Mouse (Mus musculus): ENCODE data around the gene Slc34a2. TPM values are rescaled to one million over a fixed set of nuclear protein-coding genes. Genes with fewer than 3 reads are reported as not detected.

Gene Slc34a2
- polyA plus RNA-seq, 1 experiment from 2014 or later = 1.9 TPM

GRCm38 (mm10) chr5:53023432-53023831 is 14.4 kb upstream of the Slc34a2 start:
- in situ Hi-C loops (cut with MboI; ENCODE audit: low pct_unique_long_range_greater_than_20kb) = no loop called here
- no peak for DNase-seq (ENCODE audit: low read depth, low spot score)
- H3K27me3 ChIP-seq = no peaks in the 10 kb centered on the region
- ATAC-seq = peak; percentile 39
- no peak for TF ChIP-seq CTCF (IDR thresholded peaks at IDR 0.05)
- POLR2A ChIA-PET = interaction anchor here (0.6 kb wide), 1 partner anchor 17 kb away, joined by 4 read pairs; no protein-coding TSS in a partner anchor
- CTCF ChIA-PET = interaction anchor here (1.2 to 11.5 kb wide), 2 partner anchors 9 to 17 kb away, joined by 3 to 83 read pairs; partner anchors contain the start of gene Slc34a2

GRCm38 (mm10) chr5:53023901-53024300 is 14.0 kb upstream of the Slc34a2 start:
- ATAC-seq = no peak
- CTCF ChIA-PET = interaction anchor here (11.5 kb wide), 1 partner anchor 16 kb away, joined by 83 read pairs; the partner anchor contains the start of gene Slc34a2
- no peak for DNase-seq (ENCODE audit: low read depth, low spot score)

GRCm38 (mm10) chr5:53025276-53025973 is 12.5 kb upstream of the Slc34a2 start:
- POLR2A ChIA-PET = interaction anchor here (1.0 kb wide), 1 partner anchor 16 kb away, joined by 3 read pairs; no protein-coding TSS in a partner anchor

More at GRCm38 (mm10) chr5:53023901-53024300, 14.0 kb upstream of the Slc34a2 start:
- in situ Hi-C loops (cut with MboI; ENCODE audit: low pct_unique_long_range_greater_than_20kb) = no loop called here
- no peak for TF ChIP-seq CTCF (IDR thresholded peaks at IDR 0.05)
- H3K27me3 ChIP-seq = no peaks in the 10 kb centered on the region
- POLR2A ChIA-PET = interaction anchor here (0.6 kb wide), 1 partner anchor 18 kb away, joined by 4 read pairs; no protein-coding TSS in a partner anchor

GRCm38 (mm10) chr5:53031346-53031745 is 6.5 kb upstream of the Slc34a2 start:
- in situ Hi-C loops (cut with MboI; ENCODE audit: low pct_unique_long_range_greater_than_20kb) = no loop called here
- no peak for TF ChIP-seq CTCF (IDR thresholded peaks at IDR 0.05)
- ChIA-PET POLR2A (no interaction called here), CTCF (no interaction called here)
- no peak for ATAC-seq
- DNase-seq (ENCODE audit: low read depth, low spot score) = no peak
- H3K27me3 ChIP-seq = no peaks in the 10 kb centered on the region

More at GRCm38 (mm10) chr5:53025276-53025973, 12.5 kb upstream of the Slc34a2 start:
- DNase-seq (ENCODE audit: low read depth, low spot score) (no peak), ATAC-seq (no peak)
- no peak for TF ChIP-seq CTCF (IDR thresholded peaks at IDR 0.05)
- CTCF ChIA-PET = interaction anchor here (0.6 to 11.5 kb wide), 3 partner anchors 15 to 90 kb away, joined by 3 to 83 read pairs (median 3); partner anchors contain the start of gene Slc34a2
- in situ Hi-C loops (cut with MboI; ENCODE audit: low pct_unique_long_range_greater_than_20kb) = no loop called here
- H3K27me3 ChIP-seq = no peaks in the 10 kb centered on the region

GRCm38 (mm10) chr5:53042034-53042748 is 4.3 kb downstream of the Slc34a2 start:
- in situ Hi-C loops (cut with MboI; ENCODE audit: low pct_unique_long_range_greater_than_20kb) = no loop called here
- no peak for TF ChIP-seq CTCF (IDR thresholded peaks at IDR 0.05)

GRCm38 (mm10) chr5:53042771-53043371 is 5.0 kb downstream of the Slc34a2 start:
- no peaks in the 10 kb centered on the region for H3K27me3 ChIP-seq
- no peak for TF ChIP-seq CTCF (IDR thresholded peaks at IDR 0.05)
- in situ Hi-C loops (cut with MboI; ENCODE audit: low pct_unique_long_range_greater_than_20kb) = no loop called here
- ChIA-PET CTCF (interaction anchor here (1.2 to 10.3 kb wide), 10 partner anchors 21 to 104 kb away, joined by 3 to 83 read pairs (median 5); no protein-coding TSS in a partner anchor), POLR2A (interaction anchor here (0.6 to 1.8 kb wide), 5 partner anchors 11 to 77 kb away, joined by 3 to 9 read pairs (median 3); no protein-coding TSS in a partner anchor)
- DNase-seq (ENCODE audit: low read depth, low spot score) (no peak), ATAC-seq (no peak)

More at GRCm38 (mm10) chr5:53042034-53042748, 4.3 kb downstream of the Slc34a2 start:
- ChIA-PET CTCF (interaction anchor here (0.6 to 10.3 kb wide), 12 partner anchors 14 to 155 kb away, joined by 3 to 83 read pairs (median 5); no protein-coding TSS in a partner anchor), POLR2A (interaction anchor here (0.6 to 1.8 kb wide), 10 partner anchors 10 to 81 kb away, joined by 3 to 10 read pairs (median 4); no protein-coding TSS in a partner anchor)
- peak; percentile 95 for ATAC-seq
- DNase-seq (ENCODE audit: low read depth, low spot score) = peak; percentile 99
- H3K27me3 ChIP-seq = no peaks in the 10 kb centered on the region

- POLR2A ChIA-PET = interaction anchor here (0.8 to 1.1 kb wide), 2 partner anchors 10 to 39 kb away, joined by 3 read pairs; no protein-coding TSS in a partner anchor
- no peaks in the 10 kb centered on the region for H3K27me3 ChIP-seq
- in situ Hi-C loops (cut with MboI; ENCODE audit: low pct_unique_long_range_greater_than_20kb) = no loop called here
- no peak for TF ChIP-seq CTCF (IDR thresholded peaks at IDR 0.05)
- ATAC-seq (no peak), DNase-seq (ENCODE audit: low read depth, low spot score) (no peak)
- CTCF ChIA-PET = interaction anchor here (2.2 to 10.3 kb wide), 5 partner anchors 13 to 80 kb away, joined by 5 to 83 read pairs (median 16); no protein-coding TSS in a partner anchor
Observed at GRCm38 (mm10) chr5:53043716-53044115, 5.8 kb downstream of the Slc34a2 start.

GRCm38 (mm10) chr5:53047951-53048350 is 10.1 kb downstream of the Slc34a2 start:
- ATAC-seq = no peak
- CTCF ChIA-PET = interaction anchor here (1.0 kb wide), 1 partner anchor 39 kb away, joined by 3 read pairs; no protein-coding TSS in a partner anchor
- TF ChIP-seq CTCF (IDR thresholded peaks at IDR 0.05) = no peak
- no peaks in the 10 kb centered on the region for H3K27me3 ChIP-seq
- POLR2A ChIA-PET = interaction anchor here (0.6 to 1.0 kb wide), 5 partner anchors 54 to 94 kb away, joined by 3 to 7 read pairs (median 3); no protein-coding TSS in a partner anchor
- in situ Hi-C loops (cut with MboI; ENCODE audit: low pct_unique_long_range_greater_than_20kb) = loop anchor here (5.0 kb wide), 2 partner anchors 54 to 166 kb away; no protein-coding TSS in a partner anchor
- DNase-seq (ENCODE audit: low read depth, low spot score) = no peak

- ChIA-PET CTCF (no interaction called here), POLR2A (interaction anchor here (0.8 to 1.0 kb wide), 2 partner anchors 53 to 94 kb away, joined by 3 read pairs; no protein-coding TSS in a partner anchor)
- no peak for DNase-seq (ENCODE audit: low read depth, low spot score)
- no peak for TF ChIP-seq CTCF (IDR thresholded peaks at IDR 0.05)
- no peaks in the 10 kb centered on the region for H3K27me3 ChIP-seq
- in situ Hi-C loops (cut with MboI; ENCODE audit: low pct_unique_long_range_greater_than_20kb) = loop anchor here (5.0 kb wide), 2 partner anchors 54 to 166 kb away; no protein-coding TSS in a partner anchor
- ATAC-seq = no peak
Observed at GRCm38 (mm10) chr5:53048599-53048998, 10.7 kb downstream of the Slc34a2 start.

All from Patski (cell line).